Mouse (Mus musculus): ENCODE data around the gene Reps1.
"Not testable (repeated sequence)": the region's sequence is repeated elsewhere in the genome, so short reads cannot be mapped to it uniquely, and the experiment has no call there.

The Reps1 gene

DNA sequence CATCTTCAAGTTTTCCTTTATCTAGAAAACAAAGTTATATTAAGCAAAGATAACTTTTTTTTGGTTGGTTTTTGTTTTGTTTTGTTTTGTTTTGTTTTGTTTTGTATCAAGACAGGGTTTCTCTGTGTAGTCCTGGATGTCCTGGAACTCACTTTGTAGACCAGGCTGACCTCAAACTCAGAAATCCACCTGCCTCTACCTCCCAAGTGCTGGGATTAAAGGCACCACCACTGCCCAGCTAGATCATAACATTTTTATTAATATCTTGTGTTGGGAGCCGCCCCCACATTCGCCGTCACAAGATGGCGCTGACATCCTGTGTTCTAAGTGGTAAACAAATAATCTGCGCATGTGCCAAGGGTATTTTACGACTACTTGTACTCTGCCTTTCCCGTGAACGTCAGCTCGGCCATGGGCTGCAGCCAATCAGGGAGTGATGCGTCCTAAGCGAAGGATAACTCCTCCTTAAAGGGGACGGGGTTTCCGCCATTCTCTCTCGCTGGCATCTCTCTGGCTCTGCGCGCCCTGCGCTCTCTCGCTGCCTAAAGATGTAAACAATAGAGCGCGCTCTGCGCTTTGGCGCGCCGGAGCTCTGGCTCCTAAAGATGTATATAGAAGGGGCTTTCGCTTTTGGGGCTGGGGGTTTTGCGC is 83.3 kb downstream of the Reps1 start:
- DNase-seq (ENCODE audit: low read depth, low spot score): not testable (repeated sequence)

DNA sequence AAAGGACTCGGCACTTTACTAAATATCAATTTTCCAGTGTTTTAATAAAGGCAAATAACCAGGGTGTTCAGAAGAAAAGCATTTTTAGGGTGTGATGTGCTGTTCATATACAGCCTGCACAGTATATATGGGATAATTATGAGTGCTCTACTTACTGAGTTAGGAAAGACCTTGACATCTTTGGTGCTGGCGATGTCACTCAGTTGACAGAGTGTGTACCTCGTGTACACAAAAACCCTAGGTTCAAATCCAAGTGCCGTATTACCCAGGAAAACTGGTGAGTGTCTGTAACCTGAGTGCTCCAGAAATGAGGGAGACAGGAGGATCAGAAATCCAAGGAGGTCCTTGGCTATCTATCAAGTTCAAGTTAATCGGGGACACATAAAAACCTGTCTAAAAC is 84.0 kb downstream of the Reps1 start:
- DNase-seq (ENCODE audit: low read depth, low spot score): no peak

DNA sequence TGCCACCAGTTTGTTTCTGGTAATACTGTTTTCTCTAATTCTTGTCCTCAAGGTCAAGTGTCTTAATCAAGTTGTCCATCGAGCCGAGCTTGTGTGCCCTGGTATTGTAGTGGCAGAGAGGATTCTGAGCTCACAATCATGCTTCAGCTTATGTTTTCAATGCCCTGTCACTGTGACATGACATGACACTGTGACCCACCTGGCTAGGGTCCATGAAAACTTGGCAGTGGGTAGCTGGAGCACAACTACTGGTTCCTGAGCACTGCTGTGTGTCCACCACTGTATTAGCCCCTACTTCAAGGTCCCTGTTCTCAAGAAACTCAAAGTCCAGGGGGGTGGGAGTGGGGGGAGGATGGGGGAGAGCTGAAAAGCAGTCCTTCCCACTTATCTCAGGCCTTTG is 85.7 kb downstream of the Reps1 start:
- DNase-seq (ENCODE audit: low read depth, low spot score): no peak

DNA sequence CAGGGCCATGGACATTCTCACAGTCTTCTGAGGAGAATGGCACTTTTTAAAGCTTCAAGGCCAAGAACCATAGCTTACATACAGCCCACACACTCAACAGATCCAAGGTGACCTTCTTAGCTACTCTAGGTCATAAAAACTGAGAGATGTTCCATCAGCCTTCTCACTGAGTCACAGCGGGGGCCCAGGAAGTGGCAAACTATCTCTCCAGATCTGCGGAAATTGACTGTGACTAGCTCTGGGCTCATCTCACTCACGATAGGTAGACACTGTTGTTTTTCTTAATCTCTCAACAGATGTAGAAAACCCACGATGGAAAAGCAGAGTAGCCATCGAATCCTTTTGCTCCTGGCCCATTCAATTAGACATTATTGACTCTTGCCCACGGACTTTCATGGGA is 86.6 kb downstream of the Reps1 start:
- peak; percentile 25 for DNase-seq (ENCODE audit: low read depth, low spot score)

DNA sequence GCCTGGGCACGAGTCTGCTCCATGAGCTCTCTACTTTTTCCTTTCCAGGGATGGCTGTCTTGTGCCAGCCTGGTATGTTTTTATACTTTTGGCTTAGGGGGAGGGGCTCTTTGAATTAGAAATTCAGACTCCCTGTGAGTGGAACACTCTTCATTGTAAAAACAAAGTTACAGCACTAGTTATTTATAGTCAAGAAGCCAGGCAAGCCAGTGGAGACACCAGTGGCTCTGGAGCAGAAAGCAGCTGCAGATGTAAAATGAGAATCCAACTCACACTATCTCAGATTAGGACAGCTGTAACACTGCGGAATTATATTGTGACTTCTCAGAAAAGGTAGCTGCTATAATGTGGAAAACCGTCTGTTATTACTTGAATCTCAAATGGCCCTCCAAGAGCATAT is 91.6 kb downstream of the Reps1 start:
- DNase-seq (ENCODE audit: low read depth, low spot score): no peak

DNA sequence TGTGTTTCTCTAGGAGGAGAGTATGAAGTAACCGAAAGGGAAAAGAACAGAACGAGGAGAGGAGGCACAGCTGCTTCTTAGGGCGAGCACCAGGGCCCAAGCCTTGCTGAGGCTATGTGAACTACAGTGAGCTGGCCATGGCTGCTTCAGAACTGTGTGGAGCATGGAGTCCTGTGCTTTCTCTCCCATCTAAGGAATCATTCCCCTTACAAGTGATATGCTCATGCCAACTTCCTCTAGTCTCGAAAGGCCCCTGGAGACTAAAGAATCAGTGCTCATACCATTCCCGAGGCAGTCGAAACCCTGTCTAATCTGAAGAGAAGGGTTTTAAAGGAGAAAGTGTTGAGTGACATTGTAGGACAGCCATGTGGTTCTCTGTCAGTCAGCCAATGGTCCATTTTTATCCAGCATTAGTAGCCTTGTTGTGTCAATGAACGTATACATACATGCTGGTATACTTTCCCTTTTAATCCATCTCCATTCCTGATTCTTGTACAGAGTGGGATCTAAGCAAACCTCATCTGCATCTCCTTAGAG is 106.8 kb downstream of the Reps1 start:
- no peak for DNase-seq (ENCODE audit: low read depth, low spot score)

All from R1 (cell line).